Mouse (Mus musculus) thymus, adult 18-20 months (tissue): ENCODE data around the gene Fkbp7.

Source experiments
- DNase-seq, 2 experiments: peaks; one replicate each; pipeline ENCODE4 v3.0.0; 2022; ENCODE audit warnings: mixed read lengths in 2 of 2

Fkbp7 gene

DNA sequence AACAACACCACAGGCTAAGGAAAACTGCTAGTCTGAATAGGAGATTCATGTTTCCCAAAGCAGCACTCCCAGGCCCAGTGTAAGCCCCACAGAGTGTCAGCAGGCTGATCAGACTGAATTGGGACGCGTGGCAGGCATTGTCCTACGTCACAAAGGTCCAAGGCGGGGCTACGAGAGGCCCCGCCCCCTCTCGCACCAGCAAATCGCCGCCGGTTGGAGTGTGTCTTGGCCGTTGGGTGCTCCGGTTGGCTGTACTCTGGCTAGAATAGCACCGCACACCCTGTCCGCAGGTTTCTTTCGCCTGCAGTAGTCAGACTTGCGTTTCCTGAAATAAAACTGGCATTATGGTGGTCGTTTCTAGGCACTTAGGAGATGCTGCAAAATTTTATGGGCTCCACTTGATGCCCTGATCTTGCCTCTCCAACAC lies at the start of gene Fkbp7:
Fkbp7 (minus strand) TSS at position 151 of the 427 bp plus-strand sequence.
- DNase-seq, result peak; percentile 75 to 79

GRCm38 (mm10) chr2:76719650-76720049 lies 46.7 kb upstream of the Fkbp7 start:
- DNase-seq, result no peak

GRCm38 (mm10) chr2:76714984-76715383 lies 42.1 kb upstream of the Fkbp7 start:
- no peak for DNase-seq

DNA sequence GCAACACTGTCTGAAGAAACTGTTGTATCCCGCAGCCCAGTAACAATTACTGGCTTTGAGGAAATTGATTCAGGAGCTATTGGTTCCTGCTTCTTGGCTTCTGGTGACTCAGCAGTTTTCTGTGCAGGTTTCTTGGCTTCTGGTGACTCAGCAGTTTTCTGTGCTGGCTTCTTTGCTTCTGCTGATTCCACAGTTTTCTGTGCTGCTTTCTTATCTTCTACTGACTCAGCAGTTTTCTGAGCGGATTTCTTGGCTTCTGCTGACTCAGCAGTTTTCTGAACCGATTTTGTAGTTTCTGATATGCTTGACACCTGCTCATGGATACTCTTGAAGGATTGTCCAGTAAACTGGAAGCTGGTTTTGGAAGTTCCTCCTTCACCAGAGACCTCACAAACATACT lies 35.6 kb upstream of the Fkbp7 start:
- DNase-seq, result no peak

DNA sequence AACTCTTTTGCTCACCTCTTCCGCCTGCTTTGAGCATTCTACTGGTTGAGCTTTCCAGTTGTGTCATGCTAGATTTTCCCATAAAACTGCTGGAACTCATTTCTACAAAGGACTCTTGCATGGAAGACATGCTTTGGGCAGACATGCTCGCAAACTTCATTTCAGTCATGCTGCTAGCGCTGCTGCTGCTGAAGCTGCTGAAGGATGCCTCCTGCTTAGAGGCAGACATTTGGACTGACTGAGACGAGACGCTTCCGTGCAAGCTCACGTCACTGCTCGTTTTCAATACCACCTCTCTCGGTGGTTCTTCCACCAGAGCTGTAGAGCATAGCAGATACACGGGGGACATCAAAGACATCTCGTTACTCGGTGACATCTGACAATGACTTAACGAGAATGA lies 32.7 kb upstream of the Fkbp7 start:
- no peak for DNase-seq

DNA sequence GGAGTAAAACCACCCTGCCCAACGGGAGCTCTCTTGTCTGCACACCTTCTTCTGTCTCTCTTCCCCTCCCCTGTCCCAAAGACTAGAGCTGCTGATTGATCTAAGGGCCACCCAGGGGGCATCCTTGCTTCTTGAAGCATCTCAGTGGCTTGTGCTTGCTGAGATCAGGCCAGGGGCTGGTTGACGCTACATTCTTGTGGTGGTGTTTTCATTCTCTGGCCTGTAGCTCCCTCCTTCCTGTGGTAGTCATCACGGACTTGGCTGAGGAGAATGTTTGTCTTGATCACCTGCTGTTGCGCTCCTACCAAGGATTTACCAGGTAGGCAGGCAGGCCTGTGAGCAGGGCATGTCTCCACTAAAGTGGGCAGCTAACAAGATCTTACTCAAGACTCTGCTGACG lies 29.8 kb upstream of the Fkbp7 start:
- DNase-seq, result no peak

DNA sequence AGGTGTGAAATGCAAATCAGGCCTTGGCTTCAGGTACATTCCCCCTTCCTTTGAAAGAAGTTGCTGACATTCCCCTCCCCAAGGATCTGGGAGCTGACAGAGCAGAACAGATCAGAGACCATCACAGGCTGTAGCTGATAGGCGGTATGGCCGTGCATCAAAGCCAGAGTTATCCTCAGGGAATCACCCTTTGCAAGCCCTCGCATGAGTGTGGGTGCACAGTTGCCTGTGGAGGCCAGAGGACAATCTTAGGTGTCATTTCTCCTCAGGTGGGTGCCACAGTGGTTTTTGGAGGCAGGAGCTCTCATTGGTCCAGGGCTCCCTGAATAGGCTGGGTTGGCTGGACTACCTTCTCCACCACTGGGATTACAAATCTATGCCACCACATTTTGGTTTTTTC lies 29.3 kb upstream of the Fkbp7 start:
- DNase-seq, result no peak

- no peak for DNase-seq
Measured at GRCm38 (mm10) chr2:76695290-76695689, 22.4 kb upstream of the Fkbp7 start.

GRCm38 (mm10) chr2:76693765-76694164 lies 20.8 kb upstream of the Fkbp7 start:
- no peak for DNase-seq

GRCm38 (mm10) chr2:76690436-76691204 lies 17.7 kb upstream of the Fkbp7 start:
- DNase-seq, result no peak

- no peak for DNase-seq
Measured at GRCm38 (mm10) chr2:76688162-76688561, 15.2 kb upstream of the Fkbp7 start.

DNA sequence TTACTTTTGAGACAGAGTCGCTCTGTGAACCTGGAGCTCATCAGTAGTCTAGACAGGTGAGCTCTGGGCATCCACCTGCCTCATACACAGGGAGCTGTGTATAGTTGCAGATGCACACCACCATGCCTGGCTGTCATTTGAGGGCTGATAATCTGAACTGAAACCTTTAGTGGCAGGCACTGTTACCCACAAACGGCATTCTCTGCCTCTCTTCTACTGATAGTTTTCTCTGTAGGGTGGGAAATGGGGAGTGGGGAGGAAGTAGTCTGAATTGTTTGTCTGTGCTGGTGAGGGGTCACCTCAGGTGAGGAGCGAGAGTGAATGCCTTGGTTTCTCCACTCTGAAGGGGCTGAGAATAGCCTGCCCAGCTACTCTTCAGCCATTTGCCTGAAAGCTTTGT lies 14.7 kb upstream of the Fkbp7 start:
- DNase-seq, result no peak

DNA sequence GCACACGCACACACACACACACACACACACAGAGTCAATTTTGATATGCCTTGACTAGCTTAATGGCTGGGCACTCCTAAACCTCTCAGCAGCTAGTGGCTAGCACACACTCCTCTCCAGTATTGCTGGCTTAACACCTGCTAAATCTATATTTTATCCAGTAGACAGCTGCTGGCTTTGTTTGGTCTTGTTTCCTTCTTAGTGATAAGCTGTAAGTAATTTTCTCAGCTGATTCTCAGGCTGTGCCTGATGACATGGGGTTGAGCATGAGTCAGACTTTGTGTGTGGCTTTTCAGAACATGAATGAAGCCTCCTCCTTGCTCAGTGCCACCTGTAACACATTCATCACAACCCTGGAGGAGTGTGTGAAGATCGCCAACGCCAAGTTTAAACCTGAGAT lies 14.1 kb upstream of the Fkbp7 start:
- DNase-seq, result no peak

GRCm38 (mm10) chr2:76682301-76682700 lies 9.4 kb upstream of the Fkbp7 start:
- no peak for DNase-seq

- DNase-seq, result no peak
Measured at GRCm38 (mm10) chr2:76676401-76677226, 3.7 kb upstream of the Fkbp7 start.

GRCm38 (mm10) chr2:76675949-76676348 lies 3.0 kb upstream of the Fkbp7 start:
- no peak for DNase-seq

- peak; percentile 17 to 21 for DNase-seq
Measured at GRCm38 (mm10) chr2:76675451-76675850, 2.5 kb upstream of the Fkbp7 start.

DNA sequence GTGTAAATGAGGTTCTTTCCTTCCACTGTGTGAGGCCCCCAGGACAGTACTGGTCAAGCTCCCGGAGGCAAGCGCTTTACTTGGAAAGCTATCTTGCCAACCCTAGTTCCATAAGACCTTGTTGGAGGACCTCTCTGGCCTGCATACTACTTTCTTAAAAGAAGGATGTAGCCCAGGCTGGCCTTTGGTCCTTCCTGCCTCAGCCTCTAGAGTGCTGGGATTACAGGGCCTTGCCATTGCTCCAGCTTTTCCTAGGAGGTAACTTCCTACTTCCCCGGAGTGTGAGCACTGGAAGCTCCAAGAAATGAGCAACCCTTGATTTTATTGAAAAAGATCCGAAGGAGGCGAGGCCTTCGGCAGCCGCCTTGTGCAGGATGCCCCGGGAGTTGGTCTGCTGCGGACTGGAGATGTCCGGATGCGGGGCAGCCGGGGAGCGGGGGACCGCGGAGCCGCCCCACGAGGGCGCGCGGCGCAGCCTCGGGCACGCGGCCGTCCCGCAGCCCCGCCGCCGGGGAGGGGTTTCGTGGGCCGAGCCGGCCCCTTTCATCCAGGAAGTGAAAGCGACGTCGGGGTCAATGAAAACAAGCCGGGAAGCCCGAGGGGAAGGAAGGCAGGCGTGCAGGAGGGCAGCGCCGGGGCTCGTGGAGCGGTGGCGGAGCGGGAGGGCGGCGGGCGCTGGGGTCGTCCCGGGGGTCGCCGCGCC lies 2.0 kb upstream of the Fkbp7 start, which contains the start of gene Plekha3:
Plekha3 (plus strand) TSS at position 557 of the 703 bp plus-strand sequence.
- peak; percentile 69 to 70 for DNase-seq

GRCm38 (mm10) chr2:76673472-76674081 lies 661 bp upstream of the Fkbp7 start:
- peak; percentile 25 to 48 for DNase-seq

- DNase-seq, result no peak
Measured at GRCm38 (mm10) chr2:76672134-76672745, 676 bp downstream of the Fkbp7 start.

GRCm38 (mm10) chr2:76671641-76672040 lies 1.3 kb downstream of the Fkbp7 start:
- DNase-seq, result no peak

- no peak for DNase-seq
Measured at GRCm38 (mm10) chr2:76667200-76667599, 5.7 kb downstream of the Fkbp7 start.
